Mouse (Mus musculus) ZHBTc4 (cell line): ENCODE results near the gene Reg3g.
"Not testable (repeated sequence)": the region's sequence is repeated elsewhere in the genome, so short reads cannot be mapped to it uniquely, and the experiment has no call there.

Source experiments
- DNase-seq: peaks from one replicate; pipeline ENCODE4 v3.0.0-alpha.2; 2011; ENCODE audit warnings: low read depth, low spot score

Reg3g gene

GRCm38 (mm10) chr6:78468772-78469171 is at the start of gene Reg3g:
TSS of gene Reg3g (minus strand) at chr6:78468872.
- no peak for DNase-seq

GRCm38 (mm10) chr6:78515777-78516446 is 47.2 kb upstream of the Reg3g start:
- no peak for DNase-seq

- DNase-seq: peak; percentile 73
Observed at GRCm38 (mm10) chr6:78512833-78513232, 44.2 kb upstream of the Reg3g start.

GRCm38 (mm10) chr6:78510173-78510900 is 41.7 kb upstream of the Reg3g start:
- DNase-seq: no peak

GRCm38 (mm10) chr6:78505745-78506144 is 37.1 kb upstream of the Reg3g start:
- no peak for DNase-seq

- no peak for DNase-seq
Observed at GRCm38 (mm10) chr6:78494633-78495032, 26.0 kb upstream of the Reg3g start.

- no peak for DNase-seq
Observed at GRCm38 (mm10) chr6:78469287-78469686, 615 bp upstream of the Reg3g start.

GRCm38 (mm10) chr6:78463266-78463665 is 5.4 kb downstream of the Reg3g start:
- no peak for DNase-seq

GRCm38 (mm10) chr6:78462360-78462759 is 6.3 kb downstream of the Reg3g start:
- DNase-seq: no peak

- DNase-seq: no peak
Observed at GRCm38 (mm10) chr6:78460191-78460825, 8.4 kb downstream of the Reg3g start.

GRCm38 (mm10) chr6:78452804-78453203 is 15.9 kb downstream of the Reg3g start:
- DNase-seq: no peak

- no peak for DNase-seq
Observed at GRCm38 (mm10) chr6:78448409-78448808, 20.3 kb downstream of the Reg3g start.

- no peak for DNase-seq
Observed at GRCm38 (mm10) chr6:78447202-78447601, 21.5 kb downstream of the Reg3g start.

- no peak for DNase-seq
Observed at GRCm38 (mm10) chr6:78425497-78425896, 43.2 kb downstream of the Reg3g start.

- not testable (repeated sequence) for DNase-seq
Observed at GRCm38 (mm10) chr6:78422411-78422810, 46.3 kb downstream of the Reg3g start, which contains the start of gene Reg1. TSS of gene Reg1 (plus strand) at chr6:78422711.
